Mouse (Mus musculus) hindbrain, embryonic 13.5 days (tissue): Measurements from ENCODE around the gene Tbcb. TPM values are rescaled to one million over a fixed set of nuclear protein-coding genes. Genes with fewer than 3 reads are reported as not detected.
"Not testable (repeated sequence)": the region's sequence is repeated elsewhere in the genome, so short reads cannot be mapped to it uniquely, and the experiment has no call there.

Experiments
- ATAC-seq: fragments of 200-750 bp; cut with Nextera tagmentation; 2 replicates; pipeline ENCODE4 v1.8.0; 2017; ENCODE audit warnings: moderate TSS enrichment; ENCODE audit not compliant: low FRiP score
- H3K27ac ChIP-seq: fragments of 300-500 bp; sonication (generic); 2 replicates; pipeline ENCODE4 v1.5.1; 2015; ENCODE audit warnings: inconsistent platforms, mild to moderate bottlenecking, moderate library complexity
- H3K27me3 ChIP-seq: fragments of 300-500 bp; sonication (generic); 2 replicates; pipeline ENCODE4 v1.6.1; 2015; ENCODE audit warnings: mild to moderate bottlenecking, inconsistent platforms
- H3K36me3 ChIP-seq: fragments of 300-500 bp; sonication (generic); 2 replicates; pipeline ENCODE4 v1.6.1; 2015; ENCODE audit warnings: mild to moderate bottlenecking, inconsistent platforms
- H3K4me1 ChIP-seq: fragments of 300-500 bp; sonication (generic); replicated peaks from 2 replicates; pipeline ENCODE4 v1.6.1; 2015; ENCODE audit warnings: inconsistent platforms
- H3K4me2 ChIP-seq: fragments of 300-500 bp; sonication (generic); 2 replicates; pipeline ENCODE4 v1.6.1; 2015; ENCODE audit warnings: inconsistent platforms, mild to moderate bottlenecking, moderate library complexity
- H3K4me3 ChIP-seq: fragments of 300-500 bp; sonication (generic); 2 replicates; pipeline ENCODE4 v1.5.1; 2015; ENCODE audit warnings: mild to moderate bottlenecking, inconsistent platforms
- H3K9ac ChIP-seq: fragments of 300-500 bp; sonication (generic); 2 replicates; pipeline ENCODE4 v1.6.1; 2015; ENCODE audit warnings: mild to moderate bottlenecking, inconsistent platforms
- H3K9me3 ChIP-seq: fragments of 300-500 bp; sonication (generic); 2 replicates; pipeline ENCODE4 v1.6.1; 2016; ENCODE audit warnings: inconsistent platforms
- WGBS: fragments of 180-500 bp; shearing (Covaris S2); methylation state at CpG from one replicate; pipeline ENCODE4 v1.1.7; 2015; 5-methylcytosine and 5-hydroxymethylcytosine counted together
- polyA plus RNA-seq: library from polyadenylated mRNA; unstranded; fragments of >200 nt; fragmentation: Nextera tagmentation; extraction: Ambion mirVana; gene quantifications from 2 replicates; pipeline ENCODE4 v1.2.1, GENCODE M21; 2015

The Tbcb gene
- polyA plus RNA-seq, 1 experiment from 2014 or later: 383 TPM

DNA sequence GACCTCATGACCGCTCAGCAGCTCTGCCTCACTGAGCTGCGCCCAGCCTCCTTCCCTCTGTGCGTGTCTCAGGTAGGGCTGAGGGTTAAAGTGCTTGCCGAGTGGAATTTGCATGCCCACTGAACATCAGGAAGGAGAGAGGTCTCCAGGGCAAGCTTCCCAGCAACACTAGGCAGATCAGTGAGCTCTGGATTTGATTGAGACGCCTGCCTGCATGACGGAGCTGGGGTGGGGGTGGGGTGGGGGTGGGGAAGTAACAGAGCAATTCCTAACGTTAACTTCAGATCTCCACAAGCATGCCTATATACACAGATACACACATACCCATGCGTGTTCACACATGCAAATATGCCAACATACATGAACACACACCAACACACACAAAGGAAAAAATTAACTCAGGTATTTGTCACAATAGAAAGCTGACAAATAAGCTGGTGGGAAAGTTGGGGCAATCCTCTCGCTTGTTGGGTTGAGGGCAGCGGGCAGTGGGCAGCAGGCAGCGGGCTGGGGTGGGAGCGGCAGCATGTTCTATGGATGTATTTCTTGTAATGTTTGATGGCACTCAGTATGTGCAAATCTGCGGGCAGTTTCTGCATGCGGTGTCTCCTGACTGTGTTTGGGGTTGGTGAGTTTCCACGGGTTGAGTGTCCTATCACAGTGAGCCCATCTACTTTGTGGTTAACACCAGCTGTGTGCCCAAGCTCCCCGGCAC lies 12.6 kb downstream of the Tbcb start:
- Histone ChIP-seq H3K9me3 (no peaks in the 10 kb centered on the region), H3K36me3 (peaks cover 22% of the 10 kb centered on the region), H3K9ac (peak overlapping the region; percentile 68), H3K4me1 (peaks cover 13% of the 10 kb centered on the region), H3K4me2 (peak overlapping the region; percentile 74), H3K4me3 (peak overlapping the region; percentile 42), H3K27me3 (no peaks in the 10 kb centered on the region), H3K27ac (peak overlapping the region; percentile 78)
- ATAC-seq: peak; percentile 46
- 5% methylated on average over 16 of the region's 16 CpGs for WGBS

DNA sequence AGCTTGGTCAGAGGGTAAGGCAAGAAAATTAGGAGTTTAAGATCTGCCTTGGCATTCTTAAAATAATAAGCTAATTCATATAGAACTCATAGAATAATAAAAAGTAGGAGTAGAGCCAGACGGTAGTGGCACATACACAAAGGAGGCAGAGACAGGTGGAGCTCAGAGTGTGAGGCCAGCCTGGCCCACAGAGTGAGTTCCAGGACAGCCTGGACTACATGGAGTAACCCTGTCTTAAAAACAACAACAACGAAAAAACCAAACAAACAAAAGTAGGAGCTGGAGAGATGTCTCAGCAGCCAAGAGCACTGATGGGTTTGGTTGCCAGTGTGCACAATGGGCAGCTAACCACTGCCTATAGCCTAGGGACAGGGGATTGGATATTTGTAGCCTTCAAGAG lies 14.8 kb downstream of the Tbcb start:
- 76% methylated on average over 2 of the region's 2 CpGs for WGBS
- Histone ChIP-seq H3K4me3 (no peak overlapping the region), H3K4me2 (no peak overlapping the region), H3K4me1 (peaks cover 13% of the 10 kb centered on the region), H3K27ac (no peak overlapping the region), H3K9me3 (no peaks in the 10 kb centered on the region), H3K36me3 (peaks cover 3% of the 10 kb centered on the region), H3K9ac (no peak overlapping the region), H3K27me3 (no peaks in the 10 kb centered on the region)
- 0 out of 2 replicates have a peak, but pooled peaks have one; percentile 46 for ATAC-seq

DNA sequence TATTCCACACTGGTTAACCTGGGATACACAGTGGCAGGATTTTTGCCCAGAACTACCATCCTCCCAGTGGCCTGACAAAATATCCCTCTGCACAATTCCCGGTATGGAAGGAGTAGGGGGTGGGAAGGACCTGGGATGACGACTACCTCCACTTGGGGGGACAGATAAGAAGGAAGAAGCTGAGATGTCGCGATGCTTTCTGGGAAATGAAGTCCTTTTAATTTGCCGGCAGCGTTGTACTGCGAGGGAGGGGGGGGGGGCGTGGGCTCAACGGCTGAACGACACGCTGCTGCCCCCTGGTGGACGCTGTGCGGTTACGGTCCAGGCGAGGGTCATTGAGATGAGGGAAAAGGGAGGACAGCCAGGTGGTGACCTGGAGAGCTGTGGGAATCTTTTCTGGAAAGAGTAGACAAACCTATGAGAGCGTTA lies 15.3 kb downstream of the Tbcb start:
- Histone ChIP-seq H3K36me3 (no peaks in the 10 kb centered on the region), H3K9me3 (no peaks in the 10 kb centered on the region), H3K27me3 (no peaks in the 10 kb centered on the region), H3K4me1 (peaks cover 13% of the 10 kb centered on the region), H3K4me2 (peak overlapping the region; percentile 51), H3K27ac (peak overlapping the region; percentile 72), H3K4me3 (peak overlapping the region; percentile 22), H3K9ac (peak overlapping the region; percentile 63; the same call in 1 of the 2 replicates)
- WGBS: under 1% methylated on average over 16 of the region's 16 CpGs
- peak; percentile 72 for ATAC-seq

DNA sequence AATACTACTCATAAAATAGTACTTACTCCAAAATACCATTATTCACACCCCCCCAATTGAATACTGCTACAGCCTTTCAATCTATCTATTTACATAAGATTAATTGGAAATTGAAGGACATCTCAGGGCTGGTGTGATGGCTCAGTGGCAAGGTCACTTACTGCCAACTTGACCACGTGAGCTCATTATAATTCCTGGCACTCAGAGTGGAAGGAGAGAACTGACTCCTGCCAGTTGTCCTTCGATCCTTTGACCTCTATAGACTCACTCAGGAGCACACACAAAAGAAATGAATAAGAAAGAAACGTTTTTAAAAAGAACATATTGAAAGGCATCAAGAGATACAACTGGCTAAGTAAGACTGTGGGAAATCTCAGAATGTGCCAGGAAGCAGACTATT lies 16.2 kb downstream of the Tbcb start:
- H3K4me2 ChIP-seq: no peak overlapping the region
- H3K9me3 ChIP-seq: no peaks in the 10 kb centered on the region
- no peak overlapping the region for H3K27ac ChIP-seq
- H3K9ac ChIP-seq: no peak overlapping the region
- no peaks in the 10 kb centered on the region for H3K36me3 ChIP-seq
- H3K4me3 ChIP-seq: no peak overlapping the region
- no peaks in the 10 kb centered on the region for H3K27me3 ChIP-seq
- 60% methylated on average over 3 of the region's 3 CpGs for WGBS
- no peak for ATAC-seq
- H3K4me1 ChIP-seq: peaks cover 13% of the 10 kb centered on the region

GRCm38 (mm10) chr7:30213881-30214280 lies 18.2 kb downstream of the Tbcb start:
- no peak overlapping the region for H3K4me2 ChIP-seq
- H3K36me3 ChIP-seq: no peaks in the 10 kb centered on the region
- H3K4me1 ChIP-seq: peaks cover 1% of the 10 kb centered on the region; the same call in 1 of the 2 replicates
- no peaks in the 10 kb centered on the region for H3K9me3 ChIP-seq
- H3K9ac ChIP-seq: no peak overlapping the region
- no peaks in the 10 kb centered on the region for H3K27me3 ChIP-seq
- no peak overlapping the region for H3K27ac ChIP-seq
- H3K4me3 ChIP-seq: no peak overlapping the region
- WGBS: 93% methylated on average over 3 of the region's 3 CpGs
- ATAC-seq: no peak

DNA sequence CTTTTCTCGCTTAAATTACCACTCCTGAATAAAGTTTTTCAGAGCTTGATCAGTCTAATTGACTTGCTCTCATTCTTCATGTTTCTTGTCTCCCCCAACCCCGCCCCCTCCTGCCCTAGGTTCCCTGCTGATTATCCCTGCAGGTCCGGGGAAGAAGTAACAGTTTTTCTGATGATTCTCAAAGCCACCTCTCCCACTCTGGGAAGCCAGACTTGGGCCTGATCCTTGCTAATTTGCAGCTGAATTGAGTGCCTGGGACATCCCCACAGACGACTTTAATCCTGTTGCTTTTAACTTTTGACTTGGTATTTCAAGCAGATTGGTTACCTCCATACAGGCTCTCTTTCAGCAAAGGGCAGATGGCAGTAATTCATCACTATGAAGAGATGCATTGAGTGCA lies 21.0 kb downstream of the Tbcb start:
- no peak for ATAC-seq
- 19% methylated on average over 4 of the region's 4 CpGs for WGBS
- H3K9ac ChIP-seq: no peak overlapping the region
- H3K36me3 ChIP-seq: no peaks in the 10 kb centered on the region
- H3K9me3 ChIP-seq: no peaks in the 10 kb centered on the region
- H3K4me2 ChIP-seq: no peak overlapping the region
- no peak overlapping the region for H3K27ac ChIP-seq
- 0 out of 2 replicates have a peak, but pooled peaks cover 2% of the 10 kb centered on the region for H3K27me3 ChIP-seq
- H3K4me1 ChIP-seq: no peaks in the 10 kb centered on the region
- H3K4me3 ChIP-seq: no peak overlapping the region

GRCm38 (mm10) chr7:30206364-30206763 lies 25.7 kb downstream of the Tbcb start:
- 52% methylated on average over 5 of the region's 5 CpGs for WGBS
- not testable (repeated sequence) for H3K36me3 ChIP-seq, H3K4me3 ChIP-seq, H3K4me1 ChIP-seq, H3K9ac ChIP-seq, H3K27ac ChIP-seq, H3K4me2 ChIP-seq, ATAC-seq, H3K9me3 ChIP-seq, H3K27me3 ChIP-seq

DNA sequence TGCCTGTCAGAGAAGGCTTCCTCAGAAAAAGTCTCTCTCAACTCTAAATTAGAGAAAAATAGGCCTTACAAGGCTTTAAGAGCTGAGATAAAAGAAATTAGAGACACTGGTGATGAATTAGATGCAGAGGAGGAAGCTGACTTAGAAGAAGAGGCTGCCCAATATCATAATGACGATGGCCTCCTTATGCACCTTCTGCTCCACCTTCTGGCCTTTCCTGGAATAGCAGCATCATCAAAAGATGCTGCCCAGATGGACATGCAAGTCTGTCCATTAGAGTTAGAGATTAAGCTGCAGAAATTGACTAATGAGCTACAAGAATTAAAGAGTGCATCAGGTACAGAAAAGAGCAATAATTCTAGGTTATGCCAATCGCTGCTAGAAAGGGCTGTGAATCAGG lies 26.7 kb downstream of the Tbcb start:
- Histone ChIP-seq H3K27ac (no peak overlapping the region), H3K4me1 (peaks cover 6% of the 10 kb centered on the region), H3K27me3 (0 out of 2 replicates have a peak, but pooled peaks cover 2% of the 10 kb centered on the region), H3K9me3 (no peaks in the 10 kb centered on the region), H3K4me2 (no peak overlapping the region), H3K4me3 (no peak overlapping the region), H3K36me3 (no peaks in the 10 kb centered on the region), H3K9ac (no peak overlapping the region)
- WGBS: 3% methylated on average over 2 of the region's 2 CpGs
- no peak for ATAC-seq

DNA sequence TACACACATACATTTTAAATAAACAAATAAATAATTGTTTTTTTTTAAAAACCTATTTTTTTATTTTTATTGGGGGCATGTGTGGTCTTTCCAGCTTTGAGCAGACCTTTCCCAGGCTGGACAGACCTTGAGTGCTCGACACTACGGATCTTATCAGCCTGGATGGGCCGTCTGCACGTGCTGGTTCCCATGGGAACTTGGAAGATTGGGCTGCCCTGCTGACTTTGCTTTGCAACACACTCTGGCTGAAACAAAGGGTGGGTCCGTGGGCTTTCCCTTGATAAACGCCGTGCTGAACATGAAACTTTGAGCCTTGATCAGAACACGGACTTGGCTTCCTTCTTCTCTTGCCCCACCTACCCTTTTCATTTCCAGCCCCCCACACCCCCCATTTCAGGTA lies 27.7 kb downstream of the Tbcb start:
- ATAC-seq: no peak
- H3K4me2 ChIP-seq: 0 out of 2 replicates have a peak overlapping the region, but pooled peaks have one; percentile 18
- no peak overlapping the region for H3K9ac ChIP-seq
- 21% methylated on average over 8 of the region's 8 CpGs for WGBS
- 0 out of 2 replicates have a peak, but pooled peaks cover 2% of the 10 kb centered on the region for H3K27me3 ChIP-seq
- H3K4me1 ChIP-seq: peaks cover 6% of the 10 kb centered on the region
- H3K36me3 ChIP-seq: no peaks in the 10 kb centered on the region
- no peak overlapping the region for H3K4me3 ChIP-seq
- H3K27ac ChIP-seq: no peak overlapping the region
- H3K9me3 ChIP-seq: no peaks in the 10 kb centered on the region

DNA sequence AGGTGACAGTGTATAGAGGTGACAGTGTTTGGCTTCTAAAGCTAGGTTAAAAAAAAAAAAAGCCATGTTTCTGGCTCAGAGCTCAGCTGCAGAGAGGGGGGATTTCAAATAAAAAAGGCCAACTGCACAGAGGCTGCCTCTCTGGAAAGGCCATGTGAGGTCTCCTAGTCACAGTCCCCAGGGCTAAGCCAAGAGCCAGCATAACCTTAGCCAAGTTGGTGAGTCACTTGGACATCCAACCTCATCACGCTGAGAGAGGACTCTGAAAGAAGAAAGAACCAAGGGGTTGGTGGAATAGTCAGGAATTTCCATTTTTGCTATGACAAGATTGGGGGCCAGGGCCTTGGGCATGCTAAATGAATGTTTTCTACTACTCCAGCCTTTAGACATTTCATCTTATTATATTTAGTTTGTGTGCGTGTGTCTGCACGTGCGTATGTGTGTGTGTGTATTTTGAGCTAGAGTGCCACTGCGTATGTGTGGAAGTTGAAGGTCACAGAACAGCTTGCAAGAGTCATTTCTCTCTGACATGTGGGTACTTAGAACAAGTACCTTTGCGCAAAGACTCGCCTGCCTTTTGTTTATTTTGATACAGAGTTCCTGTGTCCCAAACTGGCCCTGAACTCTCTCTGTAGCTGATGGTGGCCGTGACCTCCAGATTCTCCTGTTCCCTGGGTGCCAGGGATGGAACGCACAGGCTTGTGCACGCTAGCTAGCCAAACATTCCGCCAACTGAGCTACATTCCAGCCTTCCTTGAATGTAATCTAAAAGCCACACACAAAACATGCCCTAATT lies 29.0 kb downstream of the Tbcb start:
- no peaks in the 10 kb centered on the region for H3K36me3 ChIP-seq
- H3K27me3 ChIP-seq: 0 out of 2 replicates have a peak, but pooled peaks cover 2% of the 10 kb centered on the region
- no peak overlapping the region for H3K4me3 ChIP-seq
- ATAC-seq: no peak
- H3K4me2 ChIP-seq: no peak overlapping the region
- no peak overlapping the region for H3K9ac ChIP-seq
- WGBS: 84% methylated on average over 11 of the region's 11 CpGs
- H3K9me3 ChIP-seq: no peaks in the 10 kb centered on the region
- peaks cover 11% of the 10 kb centered on the region for H3K4me1 ChIP-seq
- H3K27ac ChIP-seq: no peak overlapping the region

- H3K4me3 ChIP-seq, H3K27me3 ChIP-seq, H3K36me3 ChIP-seq, H3K9ac ChIP-seq, H3K9me3 ChIP-seq, ATAC-seq, H3K27ac ChIP-seq, H3K4me2 ChIP-seq: not testable (repeated sequence)
- WGBS: 96% methylated on average over 5 of the region's 5 CpGs
- H3K4me1 ChIP-seq: peaks cover 11% of the 10 kb centered on the region
Observed at GRCm38 (mm10) chr7:30200661-30201060, 31.4 kb downstream of the Tbcb start.

DNA sequence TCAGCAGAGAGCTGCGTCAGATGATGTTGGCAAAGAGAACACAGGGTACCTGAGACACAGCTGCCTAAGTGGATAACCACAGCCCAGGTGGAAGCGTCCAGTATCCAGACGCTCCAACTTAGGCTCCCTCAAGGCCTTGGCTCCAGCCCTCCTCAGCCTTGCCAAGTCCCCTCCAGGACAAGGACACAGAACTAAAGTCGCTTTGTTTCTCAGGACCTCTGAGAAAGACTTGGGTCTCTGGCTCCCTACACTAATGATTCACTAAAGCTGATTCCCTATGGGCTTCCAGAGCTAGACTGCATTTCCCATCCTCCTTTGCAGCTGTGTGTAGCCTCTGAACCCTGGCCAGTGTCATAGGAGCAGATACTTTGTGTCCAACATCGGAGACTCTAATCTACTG lies 31.9 kb downstream of the Tbcb start:
- H3K4me3 ChIP-seq: no peak overlapping the region
- no peak overlapping the region for H3K4me2 ChIP-seq
- whole genome bisulfite sequencing: 89% methylated on average over 5 of the region's 5 CpGs
- no peaks in the 10 kb centered on the region for H3K36me3 ChIP-seq
- peaks cover 15% of the 10 kb centered on the region for H3K4me1 ChIP-seq
- no peak for ATAC-seq
- no peak overlapping the region for H3K27ac ChIP-seq
- no peaks in the 10 kb centered on the region for H3K27me3 ChIP-seq
- H3K9me3 ChIP-seq: no peaks in the 10 kb centered on the region
- no peak overlapping the region for H3K9ac ChIP-seq
